Mouse (Mus musculus): ENCODE measurements around the gene Cars2.
"Not testable (repeated sequence)": the region's sequence is repeated elsewhere in the genome, so short reads cannot be mapped to it uniquely, and the experiment has no call there.

Cars2 gene

DNA sequence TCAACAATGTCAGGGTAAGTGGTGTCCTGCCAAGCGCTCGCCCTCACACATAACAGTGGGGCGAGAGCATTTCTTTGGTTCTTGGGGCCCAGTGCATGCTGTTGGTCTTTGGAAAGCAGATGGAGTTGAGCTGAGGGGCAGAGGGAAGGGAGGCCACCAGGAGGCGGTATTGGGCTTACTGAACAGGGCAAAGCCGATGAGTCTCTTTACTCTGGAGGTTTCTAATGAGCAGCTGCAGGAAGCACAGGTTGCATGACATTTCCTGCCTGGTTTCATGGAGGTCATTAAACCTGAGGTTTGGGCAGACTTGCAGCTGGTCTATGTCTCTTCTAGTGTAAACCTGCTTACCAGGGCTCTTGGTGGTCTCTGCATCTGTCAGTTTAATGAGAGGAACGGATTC lies 43.8 kb downstream of the Cars2 start:
- DNase-seq, result peak; percentile 69

- DNase-seq, result no peak
Observed at GRCm38 (mm10) chr8:11506074-11506473, 44.5 kb downstream of the Cars2 start.

DNA sequence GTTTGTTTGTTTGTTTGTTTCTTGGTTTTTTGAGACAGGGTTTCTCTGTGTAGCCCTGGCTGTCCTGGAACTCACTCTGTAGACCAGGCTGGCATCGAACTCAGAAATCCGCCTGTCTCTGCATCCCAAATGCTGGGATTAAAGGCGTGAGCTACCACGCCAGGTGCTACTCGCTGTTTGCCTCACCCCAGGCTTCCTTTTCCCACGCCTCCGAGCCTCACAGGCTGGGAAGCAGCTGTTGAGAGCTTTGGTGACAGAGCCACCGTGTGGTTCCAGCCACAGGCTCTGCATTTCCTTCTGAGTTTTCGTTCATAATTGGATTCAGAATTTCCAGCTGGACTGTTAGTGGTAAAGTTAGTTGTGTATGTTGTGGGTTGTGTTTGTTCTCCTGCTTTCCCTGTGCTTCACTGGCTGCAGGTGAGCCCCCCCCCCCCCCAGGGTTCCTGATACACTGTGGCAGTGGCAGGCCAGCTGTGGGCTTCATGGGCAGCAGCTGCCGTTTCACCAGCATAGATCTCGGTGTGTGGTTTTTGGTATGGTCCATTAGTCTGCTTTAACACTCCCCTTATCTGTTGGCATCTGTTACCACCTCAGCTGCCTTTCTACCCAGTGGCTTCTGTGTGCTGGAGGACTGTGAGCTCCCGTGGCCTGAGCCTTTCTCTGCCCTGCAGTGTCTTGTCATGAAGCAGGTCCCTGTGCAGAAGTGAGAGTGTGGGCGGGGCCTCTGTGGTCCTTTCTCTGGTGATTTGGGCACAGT lies 46.9 kb downstream of the Cars2 start:
- no peak for DNase-seq

- no peak for DNase-seq
Observed at GRCm38 (mm10) chr8:11498786-11499485, 51.6 kb downstream of the Cars2 start.

GRCm38 (mm10) chr8:11498281-11498680 lies 52.3 kb downstream of the Cars2 start:
- DNase-seq, result no peak

GRCm38 (mm10) chr8:11497017-11497990 lies 53.3 kb downstream of the Cars2 start, which contains the start of gene Naxd:
Gene Naxd (plus strand): TSS chr8:11497506.
- peak; percentile 92 for DNase-seq

DNA sequence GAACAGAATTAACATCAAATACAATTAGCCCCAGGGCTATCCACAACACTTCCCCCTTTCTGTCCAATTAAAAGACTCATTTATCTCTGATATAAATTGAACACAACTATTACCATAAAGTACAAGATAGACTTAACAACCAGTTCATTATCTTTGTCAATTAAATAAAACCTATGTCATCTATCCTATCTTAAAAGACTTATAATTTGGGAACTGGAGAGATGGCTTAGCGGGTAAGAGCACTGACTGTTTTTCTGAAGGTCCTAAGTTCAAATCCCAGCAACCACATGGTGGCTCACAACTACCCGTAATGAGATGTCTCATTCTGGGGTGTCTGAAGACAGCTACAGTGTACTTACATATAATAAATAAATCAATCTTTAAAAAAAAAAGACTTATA lies 58.2 kb downstream of the Cars2 start:
- not testable (repeated sequence) for DNase-seq

DNA sequence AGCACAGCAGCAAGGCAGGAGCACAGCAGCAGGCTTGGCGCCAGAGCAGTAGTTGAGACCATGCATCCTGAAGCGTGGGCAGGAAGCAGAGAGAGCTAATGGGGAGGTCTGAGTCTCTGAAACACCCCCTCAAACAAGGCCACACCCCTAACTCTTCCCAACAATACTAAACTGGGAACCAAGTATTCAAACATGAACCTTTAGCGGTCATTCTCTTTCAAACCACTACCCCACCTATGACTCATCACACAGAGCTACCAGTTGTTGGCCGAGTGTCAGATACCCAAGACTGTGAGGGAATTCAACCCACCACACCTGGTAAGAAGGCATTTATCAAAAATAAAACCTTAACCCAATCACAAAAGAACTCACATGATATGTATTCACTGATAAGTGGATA lies 63.4 kb downstream of the Cars2 start:
- DNase-seq, result no peak

DNA sequence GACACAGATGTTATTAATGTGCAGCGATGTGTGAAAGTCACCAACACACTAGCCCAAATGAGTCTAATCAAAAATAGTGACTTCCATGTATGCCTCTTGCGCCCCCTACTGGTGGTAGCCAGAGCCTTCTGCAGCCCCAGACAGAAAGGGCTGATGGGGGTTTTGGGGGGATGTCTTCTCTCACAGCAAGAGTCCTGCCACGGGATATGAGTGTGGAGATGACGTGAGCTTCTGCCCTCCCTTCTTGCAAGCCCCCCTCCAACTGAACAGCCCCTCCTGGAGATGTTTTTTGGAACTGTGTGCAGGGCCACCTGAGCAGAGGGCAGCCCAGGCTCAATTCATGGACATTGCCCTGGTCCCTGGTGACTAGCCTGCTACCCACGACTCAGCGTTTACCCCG lies 64.4 kb downstream of the Cars2 start:
- DNase-seq, result peak; percentile 77

GRCm38 (mm10) chr8:11482537-11482936 lies 68.0 kb downstream of the Cars2 start:
- no peak for DNase-seq

DNA sequence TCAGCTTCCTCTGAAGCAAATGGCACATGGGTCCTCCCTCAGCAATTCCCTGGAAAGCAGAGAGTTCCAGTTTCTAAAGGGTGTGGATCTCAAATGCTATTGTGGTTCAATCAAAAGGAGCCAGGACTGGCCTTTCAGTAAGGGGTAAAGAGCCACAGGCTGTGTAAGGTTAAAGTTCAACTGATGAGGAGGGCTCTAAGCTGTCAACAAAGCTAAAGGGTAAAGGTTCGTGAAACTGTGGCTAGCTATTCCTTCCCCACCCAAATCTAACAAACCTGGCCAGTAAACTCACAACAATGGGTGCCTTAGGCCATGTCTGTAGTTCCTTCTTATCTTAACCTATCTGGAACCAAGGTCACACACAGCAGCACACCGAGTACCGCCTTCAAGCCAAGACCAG lies 68.7 kb downstream of the Cars2 start:
- no peak for DNase-seq

GRCm38 (mm10) chr8:11479591-11479990 lies 71.0 kb downstream of the Cars2 start:
- DNase-seq, result no peak

- DNase-seq, result no peak
Observed at GRCm38 (mm10) chr8:11478807-11479527, 71.6 kb downstream of the Cars2 start.

DNA sequence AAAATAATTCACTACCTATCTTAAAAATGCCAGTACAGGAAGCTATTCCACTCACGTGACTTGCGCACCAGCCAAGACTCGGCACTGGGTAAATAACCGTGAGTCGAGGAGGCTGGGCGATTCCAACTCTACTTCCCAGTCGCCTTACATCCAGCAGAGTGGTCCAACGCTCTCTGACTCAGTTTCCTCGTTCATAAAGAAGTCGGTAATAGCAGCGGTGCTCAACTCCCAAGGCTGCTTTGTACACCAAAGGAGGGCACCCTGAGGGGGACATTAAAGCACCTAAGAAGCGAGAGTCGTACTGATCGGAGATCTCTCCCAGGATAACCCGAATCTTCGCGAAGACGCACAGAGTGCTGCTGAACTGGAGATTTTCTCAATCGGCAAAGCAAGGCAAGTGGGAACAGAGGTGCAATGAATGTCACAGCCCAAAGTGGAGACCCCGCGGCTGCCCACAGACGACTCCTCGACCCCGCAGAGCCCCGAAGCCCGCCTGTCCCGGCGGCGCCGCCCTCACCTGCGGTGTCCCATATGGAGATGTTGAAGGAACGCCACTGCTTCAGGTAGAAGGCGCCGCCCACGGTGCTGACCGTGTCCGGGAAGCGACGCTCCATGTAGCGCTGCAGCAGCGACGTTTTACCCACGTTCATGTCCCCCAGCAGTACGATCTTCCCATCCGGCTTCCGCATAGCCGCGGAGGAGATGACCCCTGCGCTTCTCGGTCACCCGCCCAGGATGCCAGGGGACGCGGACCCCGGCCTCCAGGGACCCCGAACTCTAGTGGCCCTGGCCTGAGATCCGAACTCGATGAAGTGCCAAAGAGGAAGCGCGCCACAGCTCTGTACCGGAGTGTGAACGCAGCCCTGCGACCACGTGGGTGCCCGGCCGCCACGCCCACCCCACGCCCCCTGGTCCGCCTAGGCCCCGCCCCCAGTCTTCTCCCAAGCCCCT lies 72.5 kb downstream of the Cars2 start, which contains the start of gene Rab20:
Gene Rab20 (minus strand): TSS at position 900 of the 951 bp plus-strand sequence.
- peak; percentile 67 for DNase-seq

DNA sequence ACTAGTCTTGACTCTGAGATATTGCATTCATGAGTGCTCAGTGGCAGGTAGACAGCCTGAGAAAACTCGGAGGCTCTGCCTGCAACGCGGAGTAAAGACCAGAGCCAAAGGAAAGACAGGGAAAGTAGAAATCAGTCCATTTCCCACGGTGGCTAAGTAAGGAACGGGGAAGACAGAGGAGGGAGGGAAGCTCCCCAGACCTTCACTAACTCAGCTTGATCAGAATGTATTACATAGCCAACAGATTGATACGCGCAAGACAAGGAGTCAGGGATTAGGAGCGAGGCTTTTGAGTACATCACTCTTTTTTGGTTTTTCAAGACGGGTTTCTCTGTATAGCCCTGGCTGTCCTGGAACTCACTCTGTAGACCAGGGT lies 73.4 kb downstream of the Cars2 start:
- no peak for DNase-seq

GRCm38 (mm10) chr8:11476338-11477177 lies 74.0 kb downstream of the Cars2 start:
- no peak for DNase-seq

- no peak for DNase-seq
Observed at GRCm38 (mm10) chr8:11475876-11476275, 74.7 kb downstream of the Cars2 start.

GRCm38 (mm10) chr8:11475397-11475796 lies 75.2 kb downstream of the Cars2 start:
- no peak for DNase-seq

DNA sequence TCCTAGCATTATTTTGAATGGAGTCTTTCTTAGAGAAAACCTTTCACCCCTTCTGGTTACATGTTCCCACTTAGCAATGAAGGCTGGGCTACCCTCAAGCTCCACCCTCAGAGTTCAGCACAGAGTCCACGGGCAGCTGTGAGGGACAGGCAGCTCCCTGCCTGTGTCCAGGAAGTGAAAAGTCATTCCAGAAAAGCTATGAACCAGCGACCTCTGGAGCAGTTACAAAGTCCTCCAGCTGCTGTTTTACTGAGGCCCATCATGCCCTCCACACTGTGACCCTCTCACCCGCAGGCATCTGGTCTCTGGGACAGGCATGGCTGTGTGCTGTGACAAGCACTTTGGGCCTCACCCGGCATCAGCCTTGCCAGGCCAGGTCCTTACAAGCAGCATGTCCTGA lies 77.5 kb downstream of the Cars2 start:
- peak; percentile 46 for DNase-seq

DNA sequence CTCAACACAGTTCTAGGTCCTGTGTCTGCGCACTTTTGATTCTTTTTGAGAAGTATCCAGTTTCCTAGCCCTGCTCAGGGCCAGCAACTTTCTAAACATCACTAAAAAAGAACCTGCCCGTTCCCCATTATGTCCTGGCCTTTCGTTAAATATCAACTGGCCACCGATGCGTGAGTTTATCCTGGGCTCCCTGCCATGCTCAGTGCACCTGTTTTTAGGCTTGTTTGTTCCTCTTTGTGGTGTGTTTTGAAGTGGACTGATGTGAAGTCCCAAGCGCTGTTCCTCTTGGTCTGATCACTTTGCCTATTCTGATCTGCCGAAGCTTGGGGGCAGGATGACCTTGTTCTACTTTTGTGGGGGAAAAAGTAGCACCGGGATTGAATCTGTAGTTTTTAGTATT lies 79.3 kb downstream of the Cars2 start:
- no peak for DNase-seq

All from liver (tissue).